Mouse (Mus musculus) cerebellum, postnatal 4 days (tissue): ENCODE data around the gene Tbc1d8b.
"Not testable (repeated sequence)": the region's sequence is repeated elsewhere in the genome, so short reads cannot be mapped to it uniquely, and the experiment has no call there.

Source experiments
- DNase-seq, 2 experiments: peaks; one replicate each; pipeline ENCODE4 v3.0.0; 2022; ENCODE audit warnings: low spot score in 2 of 2, mixed read lengths in 1 of 2

The Tbc1d8b gene

DNA sequence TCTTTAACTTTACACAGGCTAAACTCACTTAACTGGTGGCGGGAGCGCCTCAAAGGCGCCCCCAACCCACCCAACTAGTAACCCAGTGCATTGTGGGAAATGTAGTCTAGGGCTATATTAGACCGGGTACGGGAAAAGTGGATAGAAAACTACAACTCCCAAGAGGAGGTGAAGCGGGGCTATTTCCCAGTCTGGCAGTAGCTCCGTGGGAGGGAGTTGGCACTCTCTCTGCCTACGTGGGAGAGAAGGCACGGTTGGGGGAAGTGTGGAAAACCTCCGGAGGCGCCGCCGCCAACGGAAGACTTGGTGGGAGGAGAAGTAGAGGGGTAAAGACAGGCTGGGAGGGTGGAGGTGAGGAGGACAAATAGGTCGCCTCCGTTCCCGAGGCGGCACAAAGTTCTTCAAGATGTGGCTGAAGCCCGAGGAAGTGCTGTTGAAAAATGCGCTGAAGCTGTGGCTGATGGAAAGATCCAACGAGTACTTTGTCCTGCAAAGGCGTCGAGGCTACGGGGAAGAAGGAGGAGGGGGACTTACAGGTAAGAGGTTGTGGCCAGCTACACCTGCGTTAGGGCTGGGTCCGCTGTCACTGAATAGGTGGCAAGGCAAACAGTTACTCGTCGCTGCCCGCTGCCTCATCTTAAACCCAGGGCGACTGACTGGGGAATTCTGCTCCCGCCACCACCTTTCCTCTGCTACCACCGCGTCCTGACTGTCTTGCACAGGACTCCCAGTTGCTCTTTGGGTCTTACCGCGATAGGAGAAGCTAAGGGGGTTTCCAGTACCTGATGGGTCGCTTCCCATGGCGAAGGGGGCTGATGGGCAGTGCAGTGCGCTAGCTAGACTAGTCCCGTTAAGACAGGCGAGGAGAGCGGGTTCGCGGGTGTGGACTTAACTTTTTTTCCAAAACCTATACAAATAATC, at the start of gene Tbc1d8b:
Gene Tbc1d8b, plus strand, starts transcription at position 222 of the 921 bp plus-strand sequence.
- DNase-seq = peak in 1 of 2 experiments; percentile 43

GRCm38 (mm10) chrX:139639744-139640143, 45.1 kb upstream of the Tbc1d8b start:
- DNase-seq = no peak

DNA sequence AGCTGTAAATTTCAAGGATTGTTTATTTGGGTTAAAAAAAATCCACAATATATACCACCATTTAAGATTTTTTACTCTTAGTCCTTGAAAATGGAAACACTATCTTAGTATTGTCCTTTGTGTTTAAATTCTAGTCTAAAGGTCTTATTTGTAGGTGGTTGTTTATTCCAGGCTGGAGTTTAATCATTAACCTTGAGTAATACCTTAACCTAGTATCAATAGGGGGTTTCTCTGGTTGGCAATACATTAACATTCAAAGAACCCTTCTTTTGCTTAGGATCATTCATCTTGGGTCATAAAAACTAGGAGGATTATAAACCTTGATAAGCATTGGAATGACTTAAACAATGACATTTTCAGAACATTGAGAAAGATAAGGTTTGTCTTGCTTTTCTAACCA, 44.4 kb upstream of the Tbc1d8b start:
- no peak for DNase-seq

DNA sequence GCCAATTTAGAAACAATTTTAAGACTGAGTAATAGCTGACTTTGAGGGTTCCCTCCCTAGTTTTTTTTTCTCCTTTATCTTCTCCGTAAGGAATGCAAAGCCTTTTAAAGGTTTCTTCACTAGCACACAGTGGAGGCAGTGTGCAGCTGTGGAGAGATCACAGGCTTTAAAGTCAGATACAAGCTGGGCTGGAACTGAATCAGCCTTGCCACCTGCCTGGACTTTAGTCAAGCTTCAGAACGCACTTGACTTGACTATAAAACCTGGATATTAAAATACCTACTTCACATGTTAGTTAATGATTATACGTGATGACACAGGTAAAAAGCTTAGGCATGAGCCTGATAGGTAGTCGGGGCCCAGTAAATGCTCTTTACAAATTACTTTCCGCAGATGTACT, 32.6 kb upstream of the Tbc1d8b start:
- no peak for DNase-seq

DNA sequence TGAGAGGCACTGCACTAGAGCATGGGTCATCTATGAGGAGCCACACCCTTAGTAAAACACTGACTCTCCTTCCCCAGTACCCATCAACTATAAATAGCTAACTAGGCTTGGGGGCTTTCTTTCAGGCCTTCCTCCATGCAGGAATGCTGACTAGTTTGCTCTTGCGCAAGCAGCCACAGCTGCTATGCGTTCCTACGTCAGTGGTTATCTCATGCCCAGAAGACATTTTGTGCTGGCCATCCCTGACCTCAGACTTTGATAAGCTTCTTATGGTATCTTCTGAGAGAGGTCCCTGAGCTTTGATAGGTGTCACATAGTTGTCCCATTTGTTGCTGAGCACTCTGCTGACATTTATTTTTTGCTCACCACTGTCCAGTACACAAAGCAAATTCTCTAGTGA, 31.5 kb upstream of the Tbc1d8b start:
- DNase-seq = no peak

DNA sequence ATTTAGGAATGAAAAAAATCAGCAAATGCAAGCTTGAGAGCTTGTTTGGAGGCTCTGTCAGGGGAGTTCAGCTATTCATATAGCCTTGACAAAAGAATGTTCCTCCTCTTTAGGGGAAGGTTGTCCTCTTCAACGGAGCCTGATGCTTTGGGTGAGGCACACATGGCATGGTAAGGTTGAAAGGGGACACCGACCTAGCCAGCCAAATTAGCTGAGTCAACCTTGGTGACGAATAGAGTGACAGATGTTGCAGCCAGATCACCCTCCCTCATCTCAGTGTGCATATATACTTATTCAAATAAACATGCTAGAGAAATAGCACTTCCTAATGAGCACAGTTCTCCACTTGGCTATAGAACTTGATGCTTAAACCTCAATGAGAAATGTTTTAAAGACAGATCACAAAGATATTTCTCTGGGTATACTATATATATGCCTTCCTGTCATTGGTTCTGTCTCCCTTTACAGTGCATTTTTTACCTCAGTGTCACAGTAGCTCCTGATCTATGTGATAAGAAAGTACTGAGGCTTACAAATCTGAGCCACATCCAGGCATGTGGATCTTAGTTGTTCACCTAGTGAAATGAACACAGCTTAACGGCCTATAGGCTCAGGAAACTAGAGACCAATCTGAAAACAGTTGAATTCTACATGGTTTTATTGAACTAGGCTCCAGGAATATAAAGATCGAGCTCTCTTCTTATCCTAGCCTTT, 30.3 kb upstream of the Tbc1d8b start:
- no peak for DNase-seq

DNA sequence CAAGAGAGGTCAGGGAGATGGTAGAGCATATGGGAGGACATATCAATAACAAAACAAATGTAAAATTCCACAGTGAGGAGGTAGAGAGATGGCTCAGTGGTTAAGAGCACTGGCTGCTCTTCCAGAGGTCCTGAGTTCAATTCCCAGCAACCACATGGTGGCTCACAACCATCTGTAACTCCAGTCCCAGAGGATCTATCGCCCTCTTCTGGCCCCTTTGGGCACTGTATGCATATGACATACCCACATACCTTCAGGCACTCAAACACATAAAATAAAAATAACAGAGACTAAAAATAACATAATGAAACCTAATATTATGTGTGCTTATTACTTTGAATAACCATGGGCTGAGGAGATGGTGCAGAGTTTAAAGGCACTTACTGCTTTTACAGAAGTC, 22.7 kb upstream of the Tbc1d8b start:
- no peak for DNase-seq

DNA sequence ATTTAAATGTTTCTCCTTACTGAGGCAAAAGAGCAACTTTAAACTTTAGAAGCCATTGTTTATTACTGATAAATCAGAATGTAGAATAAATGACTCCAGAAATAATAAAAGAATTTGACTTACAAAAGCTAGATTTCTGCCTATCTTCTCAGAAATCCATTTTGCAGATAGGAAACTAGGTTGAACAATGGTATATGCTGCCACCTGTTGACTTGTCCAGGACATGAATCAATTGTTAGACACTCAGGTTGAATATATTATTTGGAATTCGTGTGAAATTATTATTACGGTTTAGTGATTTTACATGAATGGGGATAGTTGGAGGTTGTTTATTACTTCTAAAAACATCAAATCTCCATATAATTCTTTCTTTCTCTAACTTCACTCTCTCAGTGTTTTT, 19.0 kb upstream of the Tbc1d8b start:
- DNase-seq = no peak

GRCm38 (mm10) chrX:139684410-139684774, 404 bp upstream of the Tbc1d8b start:
- DNase-seq = no peak

- no peak for DNase-seq
These were observed 29.6 kb downstream of the Tbc1d8b start, which contains the start of gene Gm15013 for GRCm38 (mm10) chrX:139714381-139714780. TSS of gene Gm15013 (minus strand) at chrX:139714481.

- DNase-seq = no peak
These were observed 37.6 kb downstream of the Tbc1d8b start for GRCm38 (mm10) chrX:139722350-139722749.

DNA sequence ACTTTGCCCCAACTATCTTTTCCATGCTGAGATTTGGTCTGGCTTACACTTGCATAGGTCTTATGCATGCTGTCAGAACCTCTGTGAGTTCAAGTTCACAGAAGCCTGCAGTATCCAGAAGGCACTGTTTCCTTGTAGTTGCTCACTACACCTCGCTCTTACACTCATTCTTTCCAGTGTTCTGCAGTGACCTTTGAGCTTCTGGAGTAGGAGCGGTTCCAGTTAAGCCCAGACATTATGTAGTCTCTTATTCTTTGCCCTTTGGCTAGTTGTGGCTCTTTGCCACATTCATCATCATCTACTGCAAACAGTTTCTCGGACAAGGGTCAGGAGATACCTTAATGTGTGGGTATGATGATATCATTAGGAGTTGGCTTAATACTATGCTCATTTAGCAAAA, 45.7 kb downstream of the Tbc1d8b start:
- no peak for DNase-seq

- no peak for DNase-seq
These were observed 52.3 kb downstream of the Tbc1d8b start for GRCm38 (mm10) chrX:139737066-139737465.

GRCm38 (mm10) chrX:139751855-139752254, 67.1 kb downstream of the Tbc1d8b start:
- DNase-seq = peak; percentile 35 to 55

- not testable (repeated sequence) for DNase-seq
These were observed 73.8 kb downstream of the Tbc1d8b start for GRCm38 (mm10) chrX:139758634-139759033.

DNA sequence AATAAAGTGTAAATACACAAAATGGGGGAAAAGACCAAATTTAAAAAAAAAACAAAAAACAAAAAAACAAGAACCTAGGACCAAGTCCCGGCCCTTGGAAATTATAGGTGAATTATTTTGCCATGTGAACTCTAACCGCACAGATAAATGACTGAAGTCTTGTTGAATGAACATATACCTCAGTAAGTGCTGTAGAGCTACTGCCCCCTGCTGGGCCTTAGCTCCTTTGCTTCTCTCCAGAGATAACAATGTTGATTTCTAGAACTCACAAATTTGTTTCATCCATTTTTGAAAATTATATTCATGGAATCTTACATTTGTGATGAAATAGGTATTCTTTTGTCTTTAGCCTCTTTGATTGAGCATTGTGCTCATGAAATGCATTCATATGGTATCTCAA, 77.8 kb downstream of the Tbc1d8b start:
- no peak for DNase-seq

DNA sequence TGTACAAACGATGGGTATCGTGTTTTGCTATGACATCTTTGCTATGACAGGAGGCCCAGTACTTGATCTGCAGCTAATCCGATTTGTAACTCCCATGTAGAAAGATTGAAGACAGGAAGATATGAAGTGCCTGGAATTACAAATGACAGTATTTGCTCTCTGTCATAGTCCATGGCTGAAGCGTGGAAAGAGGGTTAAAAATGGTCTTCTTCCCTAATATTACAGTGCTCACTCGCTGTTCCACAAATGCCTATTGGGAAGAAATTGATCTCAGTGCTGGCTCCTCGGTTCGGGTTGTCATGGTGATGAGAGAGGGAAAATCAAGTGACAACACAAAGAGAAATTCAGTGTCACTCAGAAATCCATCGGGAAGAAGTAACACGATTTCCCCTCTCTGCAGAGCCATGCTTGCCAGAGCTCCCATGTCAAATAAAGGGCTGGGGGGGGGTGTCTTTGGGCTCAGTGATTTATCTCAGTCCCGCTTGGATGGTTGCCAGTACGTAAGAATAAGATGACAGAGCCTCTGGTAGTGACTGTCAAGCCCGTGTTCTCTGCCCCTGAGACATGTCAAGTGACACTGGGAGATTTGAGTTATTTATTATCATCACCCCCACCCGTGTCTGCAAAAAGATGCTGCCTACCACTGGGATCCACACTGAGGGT, 85.3 kb downstream of the Tbc1d8b start:
- no peak for DNase-seq

DNA sequence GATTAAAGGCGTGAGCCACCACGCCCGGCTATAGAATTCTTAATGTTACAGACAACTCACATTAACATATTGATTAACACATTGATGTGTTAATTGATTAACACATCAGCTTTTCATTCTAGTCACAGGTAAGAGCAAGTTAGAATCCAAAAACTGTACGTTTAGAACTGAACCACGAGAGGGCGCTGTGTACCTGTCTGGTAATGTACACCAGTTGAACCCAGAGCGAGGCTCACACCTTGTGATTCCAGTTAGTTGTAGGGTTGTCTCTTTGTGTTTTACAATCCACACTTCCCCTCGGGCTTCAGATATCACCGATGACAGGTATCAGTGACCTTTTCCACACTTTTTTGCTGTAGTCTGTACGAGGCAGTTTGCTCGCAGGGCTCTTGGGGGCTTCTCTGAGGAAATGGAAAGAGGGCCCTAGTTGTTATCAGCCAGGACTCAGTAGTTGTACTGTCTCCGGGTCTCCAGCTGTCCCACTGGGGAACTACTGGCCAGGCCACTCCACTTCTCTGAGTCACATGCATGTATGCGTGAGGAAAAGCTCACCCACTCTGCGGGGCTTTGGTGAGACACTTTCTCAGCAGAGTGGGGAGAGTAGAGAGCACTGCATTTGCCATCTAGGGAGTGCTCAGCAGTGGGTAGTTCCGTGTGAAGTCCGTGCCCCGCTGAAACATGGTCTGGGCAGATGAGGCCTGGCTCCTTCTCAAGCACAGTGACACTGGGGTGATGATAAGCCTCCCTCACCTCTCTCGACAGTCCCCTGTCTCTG, 89.7 kb downstream of the Tbc1d8b start:
- DNase-seq = peak; percentile 30 to 37

- DNase-seq = no peak
These were observed 90.4 kb downstream of the Tbc1d8b start for GRCm38 (mm10) chrX:139775084-139775612.

GRCm38 (mm10) chrX:139777357-139777756, 92.6 kb downstream of the Tbc1d8b start:
- DNase-seq = no peak

DNA sequence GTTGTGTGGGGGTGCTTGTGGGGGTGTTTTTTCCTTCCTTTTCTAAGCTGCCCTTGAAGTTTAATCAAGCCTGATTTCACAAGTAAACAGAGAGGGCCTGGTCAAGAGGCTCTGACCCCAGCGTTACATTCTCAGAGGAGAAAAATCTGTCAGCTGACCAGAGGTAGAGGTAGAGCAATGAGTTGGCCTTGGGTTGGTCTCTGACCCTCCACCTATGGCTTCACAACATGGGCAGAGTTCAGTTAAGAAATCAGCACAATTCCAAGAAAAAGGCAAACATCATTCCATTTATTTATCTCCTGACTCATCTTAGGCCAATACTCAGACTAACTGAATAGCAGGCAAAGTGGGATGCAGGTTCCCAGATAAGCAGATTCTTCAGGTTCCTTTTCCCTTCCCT, 94.1 kb downstream of the Tbc1d8b start:
- no peak for DNase-seq
